Mouse (Mus musculus) stomach, embryonic 16.5 days (tissue): ENCODE results near the gene Cdca5. TPM values are rescaled to one million over a fixed set of nuclear protein-coding genes. Genes with fewer than 3 reads are reported as not detected.

Experiments used
- ATAC-seq: fragments of 200-750 bp; cut with Nextera tagmentation; 2 replicates; pipeline ENCODE4 v1.8.0; 2017; ENCODE audit warnings: moderate number of reproducible peaks, moderate TSS enrichment; ENCODE audit not compliant: insufficient read depth, low FRiP score
- H3K27ac ChIP-seq: fragments of 300-500 bp; sonication (generic); 2 replicates; pipeline ENCODE4 v1.5.1; 2014; ENCODE audit warnings: low read length
- H3K27me3 ChIP-seq: fragments of 300-500 bp; sonication (generic); 2 replicates; pipeline ENCODE4 v1.6.1; 2014; ENCODE audit warnings: low read length, control low read depth, mixed read lengths; ENCODE audit not compliant: control insufficient read depth, insufficient read depth
- H3K36me3 ChIP-seq: fragments of 300-500 bp; sonication (generic); 2 replicates; pipeline ENCODE4 v1.6.1; 2014; ENCODE audit warnings: low read length; ENCODE audit not compliant: control insufficient read depth, insufficient read depth
- H3K4me1 ChIP-seq: fragments of 300-500 bp; sonication (generic); 2 replicates; pipeline ENCODE4 v1.6.1; 2014; ENCODE audit warnings: low read length, control low read depth, mixed read lengths; ENCODE audit not compliant: control insufficient read depth, insufficient read depth
- H3K4me2 ChIP-seq: fragments of 300-500 bp; sonication (generic); 2 replicates; pipeline ENCODE4 v1.6.1; 2014; ENCODE audit warnings: low read depth, low read length, mixed read lengths
- H3K4me3 ChIP-seq: fragments of 300-500 bp; sonication (generic); replicated peaks from 2 replicates; pipeline ENCODE4 v1.5.1; 2014; ENCODE audit warnings: mild to moderate bottlenecking, low read length
- H3K9ac ChIP-seq: fragments of 300-500 bp; sonication (generic); 2 replicates; pipeline ENCODE4 v1.6.1; 2014; ENCODE audit warnings: low read length
- H3K9me3 ChIP-seq: fragments of 300-500 bp; sonication (generic); replicated peaks from 2 replicates; pipeline ENCODE4 v1.6.1; 2016; ENCODE audit warnings: low read length, control low read depth; ENCODE audit not compliant: control insufficient read depth
- WGBS: fragments of 180-500 bp; shearing (Covaris S2); extraction: QIAGEN DNeasy Blood & Tissue Kit; methylation state at CpG from one replicate; pipeline ENCODE4 v1.1.7; 2014; 5-methylcytosine and 5-hydroxymethylcytosine counted together
- polyA plus RNA-seq: library from polyadenylated mRNA; unstranded; fragments of >200 nt; fragmentation: Nextera tagmentation; extraction: Ambion mirVana; gene quantifications from 2 replicates; pipeline ENCODE4 v1.2.1, GENCODE M21; 2015

The Cdca5 gene
- polyA plus RNA-seq, 1 experiment from 2014 or later = 29.9 TPM

DNA sequence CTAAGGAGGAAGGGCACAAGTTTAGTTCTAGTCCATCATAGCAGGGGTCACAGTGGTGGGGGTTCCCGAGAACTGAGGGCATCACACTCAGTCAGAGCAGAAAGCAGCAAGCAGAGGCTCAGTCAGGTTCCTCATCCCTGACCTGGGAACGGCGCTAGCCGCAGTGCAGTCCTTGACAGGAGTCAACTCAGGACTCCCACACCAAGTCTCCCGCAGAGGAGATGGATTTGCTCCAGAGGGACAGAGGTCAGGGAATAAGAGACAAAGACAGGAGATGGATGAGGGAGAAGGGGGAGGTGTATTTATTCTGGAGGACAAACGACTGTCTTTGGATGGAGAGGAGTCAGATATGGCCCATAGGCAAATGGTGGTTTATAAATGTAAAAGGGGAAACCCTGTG is 28.3 kb downstream of the Cdca5 start:
- peaks cover 8% of the 10 kb centered on the region; the same call in 1 of the 2 replicates for H3K4me1 ChIP-seq
- no peaks in the 10 kb centered on the region for H3K27me3 ChIP-seq
- ATAC-seq = no peak
- no peak overlapping the region for H3K27ac ChIP-seq
- 0 out of 2 replicates have a peak, but pooled peaks cover 8% of the 10 kb centered on the region for H3K36me3 ChIP-seq
- H3K4me3 ChIP-seq = no peak overlapping the region
- H3K4me2 ChIP-seq = no peak overlapping the region
- no peak overlapping the region for H3K9ac ChIP-seq
- no peaks in the 10 kb centered on the region for H3K9me3 ChIP-seq
- WGBS = 35% methylated on average over 6 of the region's 6 CpGs

DNA sequence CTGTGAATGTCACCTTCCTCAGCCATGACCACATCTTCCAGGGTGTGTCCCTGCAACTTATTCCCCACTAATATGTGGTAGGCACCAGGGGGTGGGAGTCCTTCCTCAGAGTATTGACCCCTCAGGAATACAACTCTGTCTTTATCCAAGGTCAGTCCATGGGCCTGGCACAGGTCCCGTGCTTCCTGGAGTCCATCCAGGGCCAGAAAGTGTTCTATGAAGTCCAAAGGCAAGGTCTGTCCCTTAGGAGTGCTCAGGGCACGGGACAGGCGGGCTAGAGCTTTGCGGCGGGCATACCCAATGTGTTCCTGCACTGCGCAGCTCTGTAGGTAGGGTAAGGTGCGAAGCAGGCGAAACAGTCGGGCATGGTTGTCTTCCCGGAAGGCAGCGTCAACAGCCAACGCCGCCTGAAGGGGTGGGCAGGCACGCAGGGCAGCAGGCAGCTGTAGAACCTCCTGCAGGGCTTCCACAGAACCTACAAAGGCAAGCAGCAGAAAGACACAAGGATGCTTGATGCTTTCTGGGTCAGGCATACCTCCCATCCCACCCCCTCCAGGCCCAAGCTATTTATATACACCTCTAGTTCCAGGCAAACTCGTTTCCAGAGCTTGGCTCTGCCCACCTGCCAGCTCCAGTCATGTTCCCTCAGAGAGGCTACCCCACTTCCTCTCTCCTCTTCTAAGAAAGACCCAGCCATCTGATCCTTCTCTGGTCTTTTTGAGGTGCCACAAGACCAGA is 31.5 kb downstream of the Cdca5 start:
- H3K36me3 ChIP-seq = 0 out of 2 replicates have a peak, but pooled peaks cover 8% of the 10 kb centered on the region
- H3K9ac ChIP-seq = 0 out of 2 replicates have a peak overlapping the region, but pooled peaks have one; percentile 22
- no peak for ATAC-seq
- 0 out of 2 replicates have a peak overlapping the region, but pooled peaks have one; percentile 90 for H3K4me3 ChIP-seq
- H3K9me3 ChIP-seq = no peaks in the 10 kb centered on the region
- no peak overlapping the region; the same call in 1 of the 2 replicates for H3K4me2 ChIP-seq
- no peaks in the 10 kb centered on the region for H3K27me3 ChIP-seq
- WGBS = 86% methylated on average over 15 of the region's 15 CpGs
- peaks cover 14% of the 10 kb centered on the region; the same call in 1 of the 2 replicates for H3K4me1 ChIP-seq
- no peak overlapping the region for H3K27ac ChIP-seq

DNA sequence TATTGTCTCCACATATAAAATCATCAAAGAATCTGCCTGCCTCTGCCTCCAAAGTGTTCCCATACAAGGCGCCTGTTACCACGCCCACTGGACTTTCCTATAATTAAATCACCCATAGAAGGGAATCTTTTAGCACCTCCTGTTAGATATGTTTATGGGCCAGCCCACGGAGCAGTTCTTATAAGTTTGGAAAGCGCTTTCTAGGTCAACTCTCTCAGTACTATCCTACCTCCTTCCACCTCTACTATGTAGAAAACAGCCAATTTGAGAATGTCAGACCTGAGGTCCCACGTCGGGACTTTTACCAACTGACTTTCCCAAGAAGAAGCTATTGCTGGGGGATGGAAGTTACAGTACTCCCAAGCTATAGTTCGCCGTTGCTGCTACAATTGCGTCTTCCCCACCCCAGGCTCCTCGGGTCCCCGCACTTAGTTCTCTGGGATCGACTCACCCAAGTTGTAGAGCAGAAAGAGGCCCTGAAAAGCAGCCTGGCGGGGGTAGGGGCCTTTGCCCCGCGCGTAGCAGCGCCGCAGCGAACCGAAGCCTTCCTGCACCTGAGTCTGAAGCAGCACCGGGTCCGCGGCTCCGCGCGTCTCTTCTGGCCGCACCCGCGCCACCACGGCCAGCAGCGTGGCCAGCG is 32.7 kb downstream of the Cdca5 start:
- H3K27ac ChIP-seq = peak overlapping the region; percentile 98
- peaks cover 14% of the 10 kb centered on the region; the same call in 1 of the 2 replicates for H3K4me1 ChIP-seq
- peak overlapping the region; percentile 87 for H3K4me2 ChIP-seq
- H3K4me3 ChIP-seq = peak overlapping the region; percentile 90
- 0 out of 2 replicates have a peak, but pooled peaks cover 8% of the 10 kb centered on the region for H3K36me3 ChIP-seq
- H3K9ac ChIP-seq = peak overlapping the region; percentile 92
- no peaks in the 10 kb centered on the region for H3K9me3 ChIP-seq
- H3K27me3 ChIP-seq = no peaks in the 10 kb centered on the region
- 4% methylated on average over 32 of the region's 32 CpGs for WGBS
- ATAC-seq = peak; percentile 1; the same call in 1 of the 2 replicates

DNA sequence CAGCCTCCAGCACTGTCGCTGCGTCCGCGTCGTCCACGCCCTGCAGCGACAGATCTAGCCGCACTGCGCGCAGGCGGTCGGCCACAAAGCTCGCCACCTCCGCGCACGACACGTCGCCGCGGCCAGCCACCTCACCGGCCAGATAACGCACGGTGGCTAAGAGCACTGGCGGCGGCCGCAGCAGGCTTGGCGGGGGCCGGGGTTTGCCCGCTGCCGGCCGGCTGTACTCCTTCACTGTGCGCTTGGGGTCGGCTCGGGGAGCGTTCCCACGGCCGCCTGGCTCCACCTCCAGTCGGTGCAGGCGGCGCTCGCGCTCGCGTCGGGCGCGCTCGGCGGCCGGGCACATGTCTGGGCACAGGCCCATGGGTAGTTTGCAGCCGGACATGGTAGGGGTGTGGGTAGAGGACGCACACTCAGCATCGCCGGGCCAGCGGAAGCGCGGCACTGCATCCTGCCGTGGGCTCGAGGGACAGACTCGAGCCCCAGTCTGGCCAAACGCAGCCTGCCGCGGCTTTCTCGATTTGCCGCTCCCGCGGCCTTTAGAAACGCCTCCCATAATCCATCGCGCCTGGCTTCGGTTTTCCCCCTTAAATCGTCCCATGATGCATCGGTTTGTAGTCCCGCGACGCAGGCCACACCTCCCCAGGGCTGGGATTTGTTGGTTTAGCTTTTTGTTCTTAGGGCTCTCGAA is 33.3 kb downstream of the Cdca5 start, which contains the start of gene Sac3d1:
Gene Sac3d1 (minus strand): TSS at position 665 of the 691 bp plus-strand sequence.
- peak within 1 kb of the TSS; percentile 92 for H3K9ac ChIP-seq
- 0 out of 2 replicates have a peak, but pooled peaks cover 8% of the 10 kb centered on the region for H3K36me3 ChIP-seq
- peak within 1 kb of the TSS; percentile 87 for H3K4me2 ChIP-seq
- H3K4me3 ChIP-seq = peak within 1 kb of the TSS; percentile 90
- H3K27ac ChIP-seq = peak within 1 kb of the TSS; percentile 98
- peaks cover 14% of the 10 kb centered on the region; the same call in 1 of the 2 replicates for H3K4me1 ChIP-seq
- H3K9me3 ChIP-seq = no peaks in the 10 kb centered on the region
- H3K27me3 ChIP-seq = no peaks in the 10 kb centered on the region
- WGBS = 0% methylated on average over 77 of the region's 77 CpGs
- ATAC-seq = peak; percentile 90

DNA sequence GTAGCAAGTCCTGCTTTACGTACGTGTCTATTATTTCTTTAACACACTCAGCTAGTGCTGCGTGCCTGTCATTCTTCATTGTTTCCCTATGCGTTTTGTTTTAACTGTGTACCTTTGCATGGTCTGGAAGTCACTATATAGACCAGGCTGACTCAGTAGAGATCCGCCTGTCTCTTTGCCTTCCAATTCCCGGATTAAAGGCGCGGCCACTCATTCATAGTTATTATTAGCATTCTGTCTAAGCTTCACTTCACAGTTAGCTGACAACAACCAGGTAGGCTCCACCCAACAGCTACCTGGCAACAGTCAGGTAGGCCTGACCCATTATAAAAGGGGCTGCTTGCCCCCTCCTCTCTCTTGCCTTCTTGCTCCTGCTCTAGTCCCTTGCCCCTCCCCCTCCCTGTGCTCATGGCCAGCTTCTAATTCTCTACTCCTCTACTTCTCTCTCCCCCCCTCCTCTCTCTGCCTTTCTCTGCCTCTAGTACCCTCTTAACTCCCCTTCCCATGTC is 33.9 kb downstream of the Cdca5 start:
- peak overlapping the region; percentile 87 for H3K4me2 ChIP-seq
- H3K36me3 ChIP-seq = 0 out of 2 replicates have a peak, but pooled peaks cover 8% of the 10 kb centered on the region
- H3K9ac ChIP-seq = peak overlapping the region; percentile 92
- peaks cover 17% of the 10 kb centered on the region; the same call in 1 of the 2 replicates for H3K4me1 ChIP-seq
- peak overlapping the region; percentile 98 for H3K27ac ChIP-seq
- peak; percentile 11; the same call in 1 of the 2 replicates for ATAC-seq
- H3K4me3 ChIP-seq = peak overlapping the region; percentile 90
- H3K9me3 ChIP-seq = no peaks in the 10 kb centered on the region
- no peaks in the 10 kb centered on the region for H3K27me3 ChIP-seq
- under 1% methylated on average over 8 of the region's 8 CpGs for WGBS

DNA sequence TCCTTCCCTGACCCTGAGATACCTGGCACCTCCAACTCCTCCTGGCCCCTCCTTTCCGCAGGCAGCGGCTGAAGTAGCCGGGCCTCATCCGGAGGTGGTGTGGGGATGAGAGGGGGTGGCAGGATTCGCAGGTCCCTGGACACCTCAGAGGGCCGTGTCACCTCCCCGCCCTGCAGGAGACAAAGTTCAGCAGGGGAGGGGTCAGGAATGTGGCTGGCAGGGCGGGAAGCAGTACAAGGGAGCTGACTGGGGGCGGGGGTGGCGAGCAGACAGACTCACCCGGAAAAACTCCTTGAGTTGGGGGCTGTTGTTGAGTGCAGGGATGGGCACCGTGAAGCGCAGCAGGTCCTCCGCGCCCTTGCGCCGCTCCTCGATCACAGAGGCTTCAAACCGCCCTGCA is 37.0 kb downstream of the Cdca5 start:
- Histone ChIP-seq H3K27ac (no peak overlapping the region), H3K36me3 (no peaks in the 10 kb centered on the region), H3K9me3 (no peaks in the 10 kb centered on the region), H3K4me3 (no peak overlapping the region), H3K9ac (peak overlapping the region; percentile 35; the same call in 1 of the 2 replicates), H3K4me2 (no peak overlapping the region), H3K4me1 (peaks cover 13% of the 10 kb centered on the region; the same call in 1 of the 2 replicates), H3K27me3 (no peaks in the 10 kb centered on the region)
- ATAC-seq = no peak
- WGBS = 33% methylated on average over 19 of the region's 19 CpGs

DNA sequence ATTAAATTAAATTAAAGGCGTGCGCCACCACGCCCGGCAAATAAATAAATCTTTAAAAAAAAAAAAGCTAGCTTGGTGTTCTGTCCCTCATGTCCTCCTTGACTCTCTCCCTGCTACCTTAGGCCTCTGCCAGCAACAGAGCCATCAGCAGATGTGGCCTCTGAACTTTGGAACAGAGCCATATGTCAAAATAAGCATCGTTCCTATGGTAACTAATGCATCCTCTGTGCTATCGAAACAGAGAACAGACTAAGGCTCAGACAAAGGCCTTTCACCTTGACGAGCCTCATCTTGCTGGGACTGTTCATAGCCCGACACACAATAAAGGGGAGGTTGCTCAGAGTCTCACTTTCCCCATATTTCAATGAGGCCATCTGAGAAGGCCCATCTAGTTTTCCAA is 38.5 kb downstream of the Cdca5 start:
- Histone ChIP-seq H3K36me3 (no peaks in the 10 kb centered on the region), H3K4me2 (no peak overlapping the region), H3K9me3 (no peaks in the 10 kb centered on the region), H3K4me3 (no peak overlapping the region), H3K4me1 (peaks cover 14% of the 10 kb centered on the region; the same call in 1 of the 2 replicates), H3K27me3 (no peaks in the 10 kb centered on the region), H3K27ac (no peak overlapping the region), H3K9ac (0 out of 2 replicates have a peak overlapping the region, but pooled peaks have one; percentile 22)
- 61% methylated on average over 8 of the region's 8 CpGs for WGBS
- ATAC-seq = no peak

DNA sequence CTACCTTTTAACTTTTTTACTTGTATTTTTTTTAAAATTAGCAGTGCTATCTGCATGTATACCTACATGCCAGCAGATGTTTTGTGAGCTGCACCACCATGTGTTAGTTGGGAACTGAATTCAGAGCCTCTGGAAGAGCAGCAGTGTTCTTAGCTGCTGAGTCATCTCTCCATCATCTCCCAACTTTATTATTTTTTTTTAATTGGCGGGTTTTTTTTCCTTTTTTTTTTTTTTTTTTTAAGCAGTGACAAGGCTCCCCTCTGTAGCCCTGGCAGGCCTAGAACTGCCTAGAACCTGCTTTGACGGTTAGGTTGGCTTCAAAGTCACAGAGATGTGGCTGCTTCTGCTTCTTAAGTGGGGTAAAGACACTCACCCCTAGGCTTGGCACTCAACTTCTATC is 40.1 kb downstream of the Cdca5 start:
- no peaks in the 10 kb centered on the region for H3K27me3 ChIP-seq
- no peak overlapping the region for H3K4me3 ChIP-seq
- H3K4me1 ChIP-seq = 0 out of 2 replicates have a peak, but pooled peaks cover 7% of the 10 kb centered on the region
- no peak overlapping the region for H3K9ac ChIP-seq
- no peaks in the 10 kb centered on the region for H3K36me3 ChIP-seq
- no peak for ATAC-seq
- no peaks in the 10 kb centered on the region for H3K9me3 ChIP-seq
- WGBS = 72% methylated on average over 2 of the region's 2 CpGs
- H3K4me2 ChIP-seq = no peak overlapping the region
- no peak overlapping the region for H3K27ac ChIP-seq
